Mouse (Mus musculus): ENCODE data around the gene Hsd17b7. TPM values are rescaled to one million over a fixed set of nuclear protein-coding genes. Genes with fewer than 3 reads are reported as not detected.

Gene Hsd17b7
- polyA plus RNA-seq, 1 experiment = 3.9 TPM

GRCm38 (mm10) chr1:169953106-169953505 is 15.9 kb downstream of the Hsd17b7 start:
- no peak for DNase-seq
- WGBS = 97% methylated on average over 10 of the region's 10 CpGs
- TF ChIP-seq CTCF (IDR thresholded peaks at IDR 0.05; ENCODE audit: borderline replicate concordance, control insufficient read depth, extremely low read depth, insufficient read depth, low read length, poor library complexity) (no peak), POLR2A (IDR thresholded peaks at IDR 0.05; ENCODE audit: control insufficient read depth, extremely low read depth, insufficient read depth, low read length, poor library complexity) (no peak)
- no peaks in the 10 kb centered on the region for H3K27me3 ChIP-seq (ENCODE audit: control insufficient read depth, insufficient read depth, low read length)
- no peak overlapping the region for H3K4me3 ChIP-seq (ENCODE audit: control insufficient read depth, insufficient read depth, low read length)
- H3K4me1 ChIP-seq (replicated peaks; ENCODE audit: control insufficient read depth, insufficient read depth, low read length) = no peaks in the 10 kb centered on the region
- H3K36me3 ChIP-seq (ENCODE audit: control insufficient read depth, insufficient read depth, low read length) = no peaks in the 10 kb centered on the region
- no peak overlapping the region for H3K27ac ChIP-seq (ENCODE audit: control insufficient read depth, insufficient read depth, low read length)

DNA sequence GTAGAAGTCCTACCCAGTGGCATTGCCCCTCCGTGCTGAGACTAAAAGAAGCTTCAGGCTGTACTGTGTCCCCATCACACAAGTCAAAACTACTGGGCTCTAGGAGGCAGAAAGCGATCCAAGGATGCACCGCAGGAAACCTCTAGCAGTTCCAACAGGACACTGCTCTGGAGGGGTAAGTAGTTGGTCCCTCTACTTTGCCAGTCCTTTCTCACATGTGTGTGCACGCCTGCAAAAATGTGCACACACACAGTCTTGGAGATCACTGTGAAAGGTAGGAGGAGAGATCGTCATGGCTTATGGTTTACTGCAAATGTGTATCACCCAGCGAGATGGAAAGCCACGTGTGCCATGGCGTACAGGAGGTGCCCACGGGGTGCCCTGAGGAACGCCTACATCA is 16.4 kb downstream of the Hsd17b7 start:
- H3K27ac ChIP-seq (ENCODE audit: control insufficient read depth, insufficient read depth, low read length) = no peak overlapping the region
- 97% methylated on average over 10 of the region's 10 CpGs for WGBS
- no peaks in the 10 kb centered on the region for H3K27me3 ChIP-seq (ENCODE audit: control insufficient read depth, insufficient read depth, low read length)
- no peaks in the 10 kb centered on the region for H3K36me3 ChIP-seq (ENCODE audit: control insufficient read depth, insufficient read depth, low read length)
- H3K4me1 ChIP-seq (replicated peaks; ENCODE audit: control insufficient read depth, insufficient read depth, low read length) = no peaks in the 10 kb centered on the region
- DNase-seq = no peak
- TF ChIP-seq POLR2A (IDR thresholded peaks at IDR 0.05; ENCODE audit: control insufficient read depth, extremely low read depth, insufficient read depth, low read length, poor library complexity) = no peak
- TF ChIP-seq CTCF (IDR thresholded peaks at IDR 0.05; ENCODE audit: borderline replicate concordance, control insufficient read depth, extremely low read depth, insufficient read depth, low read length, poor library complexity) = no peak
- no peak overlapping the region for H3K4me3 ChIP-seq (ENCODE audit: control insufficient read depth, insufficient read depth, low read length)

DNA sequence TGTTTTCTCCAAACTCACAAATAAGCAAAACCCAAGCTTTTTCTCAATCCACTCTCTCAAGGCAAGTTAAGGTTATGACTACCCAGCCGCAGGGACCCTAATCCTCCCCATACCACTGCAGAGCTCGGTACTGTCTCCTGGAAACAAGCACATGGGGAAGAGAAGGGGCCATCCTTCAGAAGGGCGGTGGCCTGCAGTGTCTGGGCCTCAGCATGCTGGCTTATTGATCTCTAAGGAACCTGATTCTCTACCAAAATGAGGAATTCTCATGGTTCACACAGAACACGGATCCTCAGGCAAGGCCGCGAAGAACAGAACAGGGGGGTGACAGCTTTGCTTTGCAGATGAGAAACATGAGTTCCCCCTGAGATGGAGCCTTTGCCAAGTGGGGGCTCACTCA is 17.5 kb downstream of the Hsd17b7 start:
- TF ChIP-seq CTCF (IDR thresholded peaks at IDR 0.05; ENCODE audit: borderline replicate concordance, control insufficient read depth, extremely low read depth, insufficient read depth, low read length, poor library complexity) (no peak), POLR2A (IDR thresholded peaks at IDR 0.05; ENCODE audit: control insufficient read depth, extremely low read depth, insufficient read depth, low read length, poor library complexity) (no peak)
- DNase-seq = no peak
- H3K27ac ChIP-seq (ENCODE audit: control insufficient read depth, insufficient read depth, low read length) = no peak overlapping the region
- H3K4me1 ChIP-seq (replicated peaks; ENCODE audit: control insufficient read depth, insufficient read depth, low read length) = no peaks in the 10 kb centered on the region
- WGBS = 94% methylated on average over 6 of the region's 6 CpGs
- H3K27me3 ChIP-seq (ENCODE audit: control insufficient read depth, insufficient read depth, low read length) = no peaks in the 10 kb centered on the region
- no peak overlapping the region for H3K4me3 ChIP-seq (ENCODE audit: control insufficient read depth, insufficient read depth, low read length)
- no peaks in the 10 kb centered on the region for H3K36me3 ChIP-seq (ENCODE audit: control insufficient read depth, insufficient read depth, low read length)

GRCm38 (mm10) chr1:169950651-169951050 is 18.4 kb downstream of the Hsd17b7 start:
- over 99% methylated on average over 4 of the region's 4 CpGs for WGBS
- no peaks in the 10 kb centered on the region for H3K4me1 ChIP-seq (replicated peaks; ENCODE audit: control insufficient read depth, insufficient read depth, low read length)
- H3K36me3 ChIP-seq (ENCODE audit: control insufficient read depth, insufficient read depth, low read length) = no peaks in the 10 kb centered on the region
- no peak overlapping the region for H3K4me3 ChIP-seq (ENCODE audit: control insufficient read depth, insufficient read depth, low read length)
- TF ChIP-seq CTCF (IDR thresholded peaks at IDR 0.05; ENCODE audit: borderline replicate concordance, control insufficient read depth, extremely low read depth, insufficient read depth, low read length, poor library complexity) (no peak), POLR2A (IDR thresholded peaks at IDR 0.05; ENCODE audit: control insufficient read depth, extremely low read depth, insufficient read depth, low read length, poor library complexity) (no peak)
- no peaks in the 10 kb centered on the region for H3K27me3 ChIP-seq (ENCODE audit: control insufficient read depth, insufficient read depth, low read length)
- H3K27ac ChIP-seq (ENCODE audit: control insufficient read depth, insufficient read depth, low read length) = no peak overlapping the region
- peak; percentile 15 for DNase-seq

GRCm38 (mm10) chr1:169949981-169950380 is 19.1 kb downstream of the Hsd17b7 start:
- TF ChIP-seq CTCF (IDR thresholded peaks at IDR 0.05; ENCODE audit: borderline replicate concordance, control insufficient read depth, extremely low read depth, insufficient read depth, low read length, poor library complexity) (no peak), POLR2A (IDR thresholded peaks at IDR 0.05; ENCODE audit: control insufficient read depth, extremely low read depth, insufficient read depth, low read length, poor library complexity) (no peak)
- Histone ChIP-seq H3K4me1 (replicated peaks; ENCODE audit: control insufficient read depth, insufficient read depth, low read length) (no peaks in the 10 kb centered on the region), H3K4me3 (ENCODE audit: control insufficient read depth, insufficient read depth, low read length) (no peak overlapping the region), H3K36me3 (ENCODE audit: control insufficient read depth, insufficient read depth, low read length) (no peaks in the 10 kb centered on the region), H3K27me3 (ENCODE audit: control insufficient read depth, insufficient read depth, low read length) (no peaks in the 10 kb centered on the region), H3K27ac (ENCODE audit: control insufficient read depth, insufficient read depth, low read length) (no peak overlapping the region)
- DNase-seq = no peak
- 91% methylated on average over 7 of the region's 7 CpGs for WGBS

DNA sequence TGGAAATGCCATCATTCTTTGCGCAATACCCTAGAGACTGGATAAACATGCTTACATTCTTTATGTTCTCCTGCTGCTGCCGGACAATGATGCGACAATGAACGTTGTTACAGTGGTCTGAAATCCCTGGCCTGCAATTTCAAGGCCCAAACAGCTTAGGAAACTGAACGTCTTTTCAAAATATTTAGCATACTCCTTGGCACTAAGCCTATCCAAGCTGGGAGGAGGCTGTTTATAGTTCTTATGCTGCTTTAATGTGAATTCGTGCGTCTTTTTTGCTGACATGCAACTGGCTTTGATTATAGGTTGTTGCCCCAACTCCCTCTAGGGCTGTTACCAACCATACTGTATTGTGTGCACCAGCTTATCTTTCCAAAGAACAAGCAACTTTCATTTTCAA is 20.2 kb downstream of the Hsd17b7 start:
- no peak for DNase-seq
- Histone ChIP-seq H3K4me1 (replicated peaks; ENCODE audit: control insufficient read depth, insufficient read depth, low read length) (no peaks in the 10 kb centered on the region), H3K36me3 (ENCODE audit: control insufficient read depth, insufficient read depth, low read length) (no peaks in the 10 kb centered on the region), H3K27me3 (ENCODE audit: control insufficient read depth, insufficient read depth, low read length) (no peaks in the 10 kb centered on the region), H3K27ac (ENCODE audit: control insufficient read depth, insufficient read depth, low read length) (no peak overlapping the region), H3K4me3 (ENCODE audit: control insufficient read depth, insufficient read depth, low read length) (no peak overlapping the region)
- WGBS = 96% methylated on average over 7 of the region's 7 CpGs
- TF ChIP-seq CTCF (IDR thresholded peaks at IDR 0.05; ENCODE audit: borderline replicate concordance, control insufficient read depth, extremely low read depth, insufficient read depth, low read length, poor library complexity) (no peak), POLR2A (IDR thresholded peaks at IDR 0.05; ENCODE audit: control insufficient read depth, extremely low read depth, insufficient read depth, low read length, poor library complexity) (no peak)

DNA sequence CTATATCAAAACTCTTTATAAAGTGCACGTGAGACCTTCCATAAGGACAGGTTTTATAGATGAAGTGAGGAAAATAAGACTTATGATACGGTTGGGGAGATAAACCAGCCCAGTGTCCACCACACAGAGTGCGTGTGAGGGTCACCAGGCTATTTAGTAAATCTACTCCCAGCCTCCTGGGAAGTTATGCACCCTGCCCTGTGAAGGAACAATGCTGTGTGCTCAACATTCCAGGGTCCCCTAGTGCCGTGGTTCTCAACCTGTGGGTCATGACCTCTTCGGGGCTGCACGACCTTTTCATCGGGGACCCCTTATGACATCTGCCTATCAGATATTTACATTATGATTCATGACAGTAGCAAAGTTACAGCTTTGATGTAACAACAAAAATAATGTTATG is 20.8 kb downstream of the Hsd17b7 start:
- Histone ChIP-seq H3K36me3 (ENCODE audit: control insufficient read depth, insufficient read depth, low read length) (no peaks in the 10 kb centered on the region), H3K4me3 (ENCODE audit: control insufficient read depth, insufficient read depth, low read length) (no peak overlapping the region), H3K27ac (ENCODE audit: control insufficient read depth, insufficient read depth, low read length) (no peak overlapping the region), H3K27me3 (ENCODE audit: control insufficient read depth, insufficient read depth, low read length) (no peaks in the 10 kb centered on the region), H3K4me1 (replicated peaks; ENCODE audit: control insufficient read depth, insufficient read depth, low read length) (no peaks in the 10 kb centered on the region)
- DNase-seq = no peak
- 97% methylated on average over 7 of the region's 7 CpGs for WGBS
- TF ChIP-seq CTCF (IDR thresholded peaks at IDR 0.05; ENCODE audit: borderline replicate concordance, control insufficient read depth, extremely low read depth, insufficient read depth, low read length, poor library complexity) (no peak), POLR2A (IDR thresholded peaks at IDR 0.05; ENCODE audit: control insufficient read depth, extremely low read depth, insufficient read depth, low read length, poor library complexity) (no peak)
